Mouse (Mus musculus) adrenal gland, postnatal 36 days (tissue): ENCODE results near the gene Drg1. TPM values are rescaled to one million over a fixed set of nuclear protein-coding genes. Genes with fewer than 3 reads are reported as not detected.
A peak's percentile ranks its signal among the peaks of the same experiment; 100 is the strongest.
"Not testable (repeated sequence)": the region's sequence is repeated elsewhere in the genome, so short reads cannot be mapped to it uniquely, and the experiment has no call there.

ENCODE experiments used
- DNase-seq, 2 experiments: peaks; one replicate each; pipeline ENCODE4 v3.0.0; 2021; ENCODE audit warnings: mixed read lengths in 1 of 2
- total RNA-seq, 2 experiments: library from RNA; stranded (reverse); gene quantifications; 2 replicates each; pipeline ENCODE4 v1.2.3; 2021

The Drg1 gene
- total RNA-seq, 2 experiments from 2014 or later = 100 to 113 TPM

GRCm38 (mm10) chr11:3166321-3166720 lies 99.9 kb downstream of the Drg1 start:
- DNase-seq = not testable (repeated sequence)

GRCm38 (mm10) chr11:3165210-3165782 lies 100.9 kb downstream of the Drg1 start:
- not testable (repeated sequence) for DNase-seq

- not testable (repeated sequence) for DNase-seq
Observed at GRCm38 (mm10) chr11:3163661-3164060, 102.6 kb downstream of the Drg1 start.

- not testable (repeated sequence) for DNase-seq
Observed at GRCm38 (mm10) chr11:3163122-3163521, 103.1 kb downstream of the Drg1 start.

- DNase-seq = peak in 1 of 2 experiments; percentile 36
Observed at GRCm38 (mm10) chr11:3162236-3162897, 103.8 kb downstream of the Drg1 start.

GRCm38 (mm10) chr11:3161370-3161769 lies 104.8 kb downstream of the Drg1 start:
- not testable (repeated sequence) for DNase-seq

- DNase-seq = not testable (repeated sequence)
Observed at GRCm38 (mm10) chr11:3158800-3159199, 107.4 kb downstream of the Drg1 start.

- not testable (repeated sequence) for DNase-seq
Observed at GRCm38 (mm10) chr11:3157996-3158395, 108.2 kb downstream of the Drg1 start.

GRCm38 (mm10) chr11:3156991-3157390 lies 109.2 kb downstream of the Drg1 start:
- DNase-seq = not testable (repeated sequence)

GRCm38 (mm10) chr11:3153666-3154397 lies 112.4 kb downstream of the Drg1 start:
- DNase-seq = peak; percentile 23 to 24

- DNase-seq = not testable (repeated sequence)
Observed at GRCm38 (mm10) chr11:3151358-3151757, 114.9 kb downstream of the Drg1 start.

GRCm38 (mm10) chr11:3150677-3151003 lies 115.6 kb downstream of the Drg1 start:
- not testable (repeated sequence) for DNase-seq

GRCm38 (mm10) chr11:3150003-3150676 lies 116.1 kb downstream of the Drg1 start:
- peak in 1 of 2 experiments; percentile 9 for DNase-seq

- not testable (repeated sequence) for DNase-seq
Observed at GRCm38 (mm10) chr11:3149471-3149870, 116.7 kb downstream of the Drg1 start.

- peak in 1 of 2 experiments; percentile 11 for DNase-seq
Observed at GRCm38 (mm10) chr11:3146806-3147205, 119.4 kb downstream of the Drg1 start.

GRCm38 (mm10) chr11:3145359-3146165 lies 120.7 kb downstream of the Drg1 start:
- DNase-seq = not testable (repeated sequence)

GRCm38 (mm10) chr11:3143984-3144383 lies 122.2 kb downstream of the Drg1 start:
- DNase-seq = not testable (repeated sequence)

- peak; percentile 46 to 50 for DNase-seq
Observed at GRCm38 (mm10) chr11:3142413-3142812, 123.8 kb downstream of the Drg1 start.

GRCm38 (mm10) chr11:3140967-3141535 lies 125.2 kb downstream of the Drg1 start:
- DNase-seq = not testable (repeated sequence)

- not testable (repeated sequence) for DNase-seq
Observed at GRCm38 (mm10) chr11:3138323-3138722, 127.9 kb downstream of the Drg1 start.
